Mouse (Mus musculus) retina, embryonic 14.5 days (tissue): ENCODE data around the gene Ube2d1.

Source experiments
- DNase-seq: peaks from one replicate; pipeline ENCODE4 v3.0.0-alpha.2; 2015; ENCODE audit warnings: low spot score

Ube2d1 gene

DNA sequence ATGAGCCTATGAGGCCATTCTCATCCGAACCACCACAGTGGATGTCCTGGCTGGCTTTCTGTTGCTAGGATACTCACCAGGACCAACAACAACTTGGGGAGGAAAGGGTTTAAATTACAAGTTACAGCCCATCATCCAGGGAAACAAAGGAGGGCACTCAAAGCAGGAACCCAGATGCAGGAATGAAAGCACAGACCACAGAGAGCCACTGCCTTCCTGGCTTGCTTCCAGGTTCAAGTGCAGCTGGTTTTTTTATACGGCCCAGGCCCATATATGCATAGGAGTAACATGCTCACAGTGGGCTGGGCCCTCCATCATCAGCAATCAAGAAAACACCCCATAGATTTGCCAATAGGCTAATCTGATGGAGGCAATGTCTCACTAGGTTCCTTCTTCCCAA is 62.4 kb downstream of the Ube2d1 start:
- no peak for DNase-seq

DNA sequence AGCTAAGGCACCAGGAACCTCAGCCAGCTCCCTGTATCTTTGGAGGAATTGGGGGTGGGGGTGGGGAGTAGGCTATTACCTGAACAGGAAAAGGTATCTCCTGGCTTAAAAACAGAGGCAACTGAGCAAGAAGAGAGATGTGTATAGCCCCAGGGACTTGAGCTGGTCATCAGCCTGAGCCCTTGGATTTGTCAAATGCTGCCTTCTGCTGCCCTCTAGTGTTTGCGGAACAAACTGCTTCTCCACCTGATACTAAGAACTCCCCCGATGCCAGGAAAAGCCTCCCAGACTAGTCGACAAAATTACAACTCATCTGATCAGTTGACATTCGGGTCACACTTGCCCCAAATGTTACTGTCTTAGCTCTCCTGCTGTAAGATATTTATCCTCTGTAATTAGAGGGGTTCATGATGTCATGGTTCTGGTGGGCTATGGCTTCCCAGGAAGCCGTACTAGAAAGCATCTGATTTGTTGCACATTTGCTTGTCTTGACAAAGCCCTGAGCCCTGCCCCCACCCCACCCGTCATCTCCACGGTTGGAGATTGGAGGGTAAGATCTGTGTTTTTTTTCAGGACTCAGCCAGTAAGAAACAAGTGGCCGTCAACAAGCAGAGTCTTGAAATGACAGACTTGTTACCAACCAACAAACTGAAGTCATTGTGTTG is 66.7 kb downstream of the Ube2d1 start:
- DNase-seq, result peak; percentile 86

DNA sequence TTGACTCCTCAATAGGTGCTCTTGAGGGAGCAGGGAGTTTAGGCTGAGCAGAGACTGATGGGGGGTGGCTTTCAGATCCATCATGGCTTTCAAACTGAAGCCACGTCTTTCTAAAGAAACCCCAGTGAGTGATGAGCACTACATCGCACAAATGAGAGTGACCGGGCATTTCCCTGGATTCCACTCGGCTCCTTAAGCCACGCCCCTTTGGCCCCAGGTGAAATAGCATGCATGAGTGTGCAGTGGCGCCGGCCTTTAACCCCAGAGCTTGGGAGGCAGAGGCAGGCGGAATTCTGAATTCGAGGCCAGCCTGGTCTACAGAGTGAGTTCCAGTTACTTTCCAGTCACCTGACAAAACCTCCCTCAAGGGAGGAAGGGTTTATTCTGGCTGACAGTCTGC is 69.1 kb downstream of the Ube2d1 start:
- DNase-seq, result no peak
